Mouse (Mus musculus) lung, postnatal 0 days (tissue): ENCODE measurements around the gene 1110008P14Rik.

ENCODE experiments used
- CTCF ChIP-seq: IDR thresholded peaks from 2 replicates; pipeline ENCODE4 v1.5.1; 2016; ENCODE audit warnings: antibody characterized with exemption, mild to moderate bottlenecking
- EP300 ChIP-seq: IDR thresholded peaks from 2 replicates; pipeline ENCODE4 v1.6.1; 2016; ENCODE audit warnings: antibody characterized with exemption, mild to moderate bottlenecking, control low read depth

DNA sequence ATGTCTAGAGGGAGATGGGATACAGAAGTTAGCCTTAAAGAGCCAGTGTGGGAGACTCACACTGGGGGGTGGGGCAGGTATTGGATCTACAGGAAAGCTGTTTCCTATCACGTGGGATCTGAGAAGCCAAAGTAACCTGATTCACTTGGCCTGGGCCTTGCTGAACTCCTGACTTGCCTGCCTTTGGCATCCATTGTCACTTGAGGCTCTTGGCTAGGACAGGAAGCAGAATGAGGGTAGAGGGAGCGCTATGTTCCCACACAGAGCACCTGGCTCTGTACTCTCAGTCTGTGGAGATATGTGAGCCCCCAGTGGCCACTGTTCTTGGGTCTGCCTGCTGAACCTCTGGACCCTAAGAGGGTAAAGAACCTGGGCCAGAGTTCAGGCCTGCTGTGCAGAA is 34.8 kb upstream of the 1110008P14Rik start:
- TF ChIP-seq CTCF = no peak
- no peak for TF ChIP-seq EP300
